Mouse (Mus musculus): ENCODE measurements at regions not wholly inside any gene's neighbourhood (a gene's known extent, or its start where the extent isn't known, plus 50 kb on each side); places are given as distances from the start of the nearest gene placed in this dataset.

- peak; percentile 55 to 60 for DNase-seq (ENCODE audit: extremely low spot score in 1 of 2, low spot score in 2 of 2)
- H3K4me3 ChIP-seq = no peak overlapping the region
- intact Hi-C loops (cut with DNase I) = no loop called here
- no peak for TF ChIP-seq CTCF (IDR thresholded peaks at IDR 0.05)
- no peak overlapping the region for H3K27ac ChIP-seq
Measured at GRCm38 (mm10) chr11:65475302-65475701, 205.5 kb upstream of the Myocd start.

DNA sequence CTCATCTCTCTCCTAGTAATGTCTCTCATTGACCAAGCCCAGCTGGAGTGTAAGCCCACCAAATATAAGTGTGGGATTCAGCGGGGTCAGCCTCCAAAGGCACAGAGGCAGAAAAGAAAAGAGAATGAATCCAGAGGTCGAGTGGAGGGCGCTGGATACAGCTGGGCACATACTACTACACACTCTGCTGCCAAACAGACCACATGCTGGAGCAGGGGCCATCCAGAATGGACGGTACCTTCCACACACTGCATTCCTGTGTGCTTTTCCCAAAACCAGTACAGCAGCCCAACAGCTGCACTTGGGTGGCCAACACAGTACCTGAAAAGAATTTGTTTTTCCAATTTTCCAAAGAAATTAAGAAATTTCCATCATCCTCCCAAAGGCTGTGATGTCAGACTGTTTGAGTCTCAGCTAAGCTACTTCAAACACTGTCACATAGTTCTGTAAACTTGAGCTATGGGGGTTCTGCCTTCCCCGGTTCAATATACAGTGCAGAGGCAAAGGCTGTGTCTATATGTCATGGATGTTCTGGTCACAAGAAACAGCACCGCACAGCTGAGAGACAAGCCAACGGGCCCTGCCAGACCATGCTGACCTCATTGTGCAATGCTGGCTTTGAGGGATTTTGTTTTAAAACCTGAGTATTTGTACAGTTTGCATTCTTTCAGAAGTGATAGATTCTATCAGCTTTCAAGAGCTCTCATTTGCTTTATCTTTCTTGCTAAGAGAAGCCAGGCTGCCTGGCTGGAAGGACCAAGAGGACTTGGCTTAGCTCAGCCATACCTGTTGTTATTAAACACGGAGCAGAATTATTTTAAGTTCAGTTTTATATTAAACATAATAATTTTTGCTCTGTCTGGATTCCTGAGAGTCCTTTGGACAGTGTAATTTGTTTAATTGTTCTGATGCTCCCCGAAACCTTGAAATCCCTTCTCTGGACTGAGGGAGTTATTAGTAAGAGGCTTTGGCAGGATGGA lies 200.3 kb upstream of the Myocd start:
- DNase-seq (ENCODE audit: extremely low spot score in 1 of 2, low spot score in 2 of 2) = no peak
- no peak for TF ChIP-seq CTCF (IDR thresholded peaks at IDR 0.05)
- H3K4me3 ChIP-seq = no peak overlapping the region
- intact Hi-C loops (cut with DNase I) = no loop called here
- H3K27ac ChIP-seq = no peak overlapping the region

DNA sequence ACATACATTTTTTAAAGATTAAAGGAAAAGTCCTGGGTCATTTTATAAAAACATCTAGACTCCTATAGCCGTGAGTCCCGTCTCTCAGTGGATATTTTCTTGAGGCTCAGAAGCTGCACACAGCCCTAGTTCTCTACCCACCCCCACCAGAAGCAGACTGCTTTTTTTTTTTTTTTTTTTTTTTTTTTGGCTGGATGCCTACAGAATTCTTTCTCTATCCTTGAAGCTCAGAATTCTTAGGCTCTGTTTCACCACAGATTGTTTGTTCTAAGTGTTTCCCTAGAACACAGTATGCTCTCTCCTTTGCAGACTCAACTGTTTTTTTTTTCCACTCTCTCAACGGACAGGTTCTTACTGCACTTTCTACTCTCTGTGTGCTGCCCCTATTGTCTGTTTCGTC lies 191.3 kb upstream of the Myocd start:
- Histone ChIP-seq H3K27ac (no peak overlapping the region), H3K4me3 (no peak overlapping the region)
- intact Hi-C loops (cut with DNase I) = no loop called here
- no peak for TF ChIP-seq CTCF (IDR thresholded peaks at IDR 0.05)
- DNase-seq (ENCODE audit: extremely low spot score in 1 of 2, low spot score in 2 of 2) = no peak

DNA sequence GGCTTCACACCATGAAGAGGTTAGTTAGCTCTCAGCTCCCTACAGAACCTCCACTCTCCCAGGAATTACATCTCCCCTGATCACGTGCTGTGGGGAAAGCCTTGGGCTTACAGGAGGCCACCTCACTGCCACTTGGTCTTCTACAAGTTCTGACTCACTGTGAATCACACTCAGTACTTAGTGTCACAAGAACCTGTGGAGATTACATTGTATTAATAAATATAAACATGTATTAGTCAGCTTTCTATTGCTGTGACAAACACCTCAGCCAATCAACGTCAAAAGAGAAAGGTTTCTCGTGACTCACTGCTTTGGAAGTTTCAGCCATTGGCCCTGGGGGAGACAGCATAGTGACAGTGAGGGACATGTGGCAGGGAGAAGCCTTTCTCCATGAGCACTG lies 178.6 kb upstream of the Myocd start:
- Histone ChIP-seq H3K27ac (no peak overlapping the region), H3K4me3 (no peak overlapping the region)
- no peak for DNase-seq (ENCODE audit: extremely low spot score in 1 of 2, low spot score in 2 of 2)
- intact Hi-C loops (cut with DNase I) = no loop called here
- TF ChIP-seq CTCF (IDR thresholded peaks at IDR 0.05) = no peak

GRCm38 (mm10) chr11:65443466-65444024 lies 173.8 kb upstream of the Myocd start:
- TF ChIP-seq CTCF (IDR thresholded peaks at IDR 0.05) = no peak
- no peak for DNase-seq (ENCODE audit: extremely low spot score in 1 of 2, low spot score in 2 of 2)
- intact Hi-C loops (cut with DNase I) = no loop called here

GRCm38 (mm10) chr11:65435699-65436161 lies 165.9 kb upstream of the Myocd start:
- intact Hi-C loops (cut with DNase I) = no loop called here
- Histone ChIP-seq H3K27ac (no peak overlapping the region), H3K4me3 (no peak overlapping the region)
- DNase-seq (ENCODE audit: extremely low spot score in 1 of 2, low spot score in 2 of 2) = no peak
- TF ChIP-seq CTCF (IDR thresholded peaks at IDR 0.05) = no peak

More at GRCm38 (mm10) chr11:65443466-65444024, 173.8 kb upstream of the Myocd start:
- Histone ChIP-seq H3K27ac (no peak overlapping the region), H3K4me3 (no peak overlapping the region)

GRCm38 (mm10) chr11:65421889-65422288 lies 152.1 kb upstream of the Myocd start:
- intact Hi-C loops (cut with DNase I) = no loop called here
- no peak for TF ChIP-seq CTCF (IDR thresholded peaks at IDR 0.05)
- no peak overlapping the region for H3K27ac ChIP-seq
- DNase-seq (ENCODE audit: extremely low spot score in 1 of 2, low spot score in 2 of 2) = no peak
- no peak overlapping the region for H3K4me3 ChIP-seq

DNA sequence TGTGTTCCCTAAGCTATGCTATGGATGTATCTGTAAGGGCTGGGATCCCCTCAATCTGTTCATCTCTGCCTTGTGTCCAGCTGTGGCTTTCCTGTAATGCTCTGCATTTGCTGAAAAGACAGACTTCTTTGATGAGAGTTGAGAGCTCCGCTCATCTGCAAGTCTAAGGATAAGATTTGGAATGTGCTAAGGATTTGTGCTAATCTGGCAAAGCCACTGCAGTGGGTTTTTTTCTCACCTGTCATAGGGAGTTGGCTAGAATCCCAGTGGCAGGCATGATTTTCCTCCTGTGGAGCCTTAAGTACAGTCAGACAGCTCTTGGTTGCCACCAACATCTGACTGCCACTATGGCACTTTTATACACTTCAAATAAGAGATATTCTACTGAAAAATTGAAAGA lies 138.8 kb upstream of the Myocd start:
- no peak overlapping the region for H3K4me3 ChIP-seq
- intact Hi-C loops (cut with DNase I) = no loop called here
- no peak for TF ChIP-seq CTCF (IDR thresholded peaks at IDR 0.05)
- H3K27ac ChIP-seq = no peak overlapping the region
- peak in 1 of 2 experiments; percentile 17 for DNase-seq (ENCODE audit: extremely low spot score in 1 of 2, low spot score in 2 of 2)

DNA sequence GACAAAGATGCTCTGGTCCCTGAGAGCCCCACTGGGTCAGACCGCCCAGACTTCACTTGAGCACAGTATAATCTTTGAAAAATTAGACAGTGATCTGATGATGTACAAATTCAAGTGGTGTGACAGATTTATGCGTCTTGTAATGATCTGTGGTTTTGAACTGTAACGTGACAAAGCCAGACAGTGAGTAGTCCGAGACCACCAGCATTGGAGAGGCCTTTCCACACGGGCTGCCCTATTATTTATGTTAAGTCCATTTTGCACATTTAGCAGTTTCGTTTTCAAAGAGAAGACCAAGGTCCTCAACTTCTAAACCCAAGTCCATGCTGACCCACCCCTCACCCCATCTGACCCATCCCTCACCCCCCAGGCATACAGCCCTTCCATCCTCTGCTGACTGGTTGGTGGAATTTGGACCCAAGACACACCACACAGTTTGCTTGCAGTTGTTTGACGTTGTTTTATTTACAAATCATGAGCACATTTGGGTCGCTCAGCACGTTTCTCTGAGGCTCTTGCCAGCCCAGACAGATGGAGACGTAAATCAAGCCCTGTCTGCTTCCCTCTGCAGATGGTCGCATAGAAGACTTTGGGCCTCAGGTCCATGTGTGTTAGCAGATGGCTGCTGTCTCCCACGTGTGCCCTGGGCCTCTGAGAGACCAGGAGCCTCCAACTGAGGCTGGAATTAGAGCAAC lies 132.8 kb upstream of the Myocd start:
- DNase-seq (ENCODE audit: extremely low spot score in 1 of 2, low spot score in 2 of 2) = no peak
- no peak overlapping the region for H3K27ac ChIP-seq
- intact Hi-C loops (cut with DNase I) = no loop called here
- no peak for TF ChIP-seq CTCF (IDR thresholded peaks at IDR 0.05)
- H3K4me3 ChIP-seq = no peak overlapping the region

- Histone ChIP-seq H3K4me3 (no peak overlapping the region), H3K27ac (no peak overlapping the region)
- DNase-seq (ENCODE audit: extremely low spot score in 1 of 2, low spot score in 2 of 2) = no peak
- no peak for TF ChIP-seq CTCF (IDR thresholded peaks at IDR 0.05)
- intact Hi-C loops (cut with DNase I) = no loop called here
Measured at GRCm38 (mm10) chr11:65389238-65389637, 119.4 kb upstream of the Myocd start.

DNA sequence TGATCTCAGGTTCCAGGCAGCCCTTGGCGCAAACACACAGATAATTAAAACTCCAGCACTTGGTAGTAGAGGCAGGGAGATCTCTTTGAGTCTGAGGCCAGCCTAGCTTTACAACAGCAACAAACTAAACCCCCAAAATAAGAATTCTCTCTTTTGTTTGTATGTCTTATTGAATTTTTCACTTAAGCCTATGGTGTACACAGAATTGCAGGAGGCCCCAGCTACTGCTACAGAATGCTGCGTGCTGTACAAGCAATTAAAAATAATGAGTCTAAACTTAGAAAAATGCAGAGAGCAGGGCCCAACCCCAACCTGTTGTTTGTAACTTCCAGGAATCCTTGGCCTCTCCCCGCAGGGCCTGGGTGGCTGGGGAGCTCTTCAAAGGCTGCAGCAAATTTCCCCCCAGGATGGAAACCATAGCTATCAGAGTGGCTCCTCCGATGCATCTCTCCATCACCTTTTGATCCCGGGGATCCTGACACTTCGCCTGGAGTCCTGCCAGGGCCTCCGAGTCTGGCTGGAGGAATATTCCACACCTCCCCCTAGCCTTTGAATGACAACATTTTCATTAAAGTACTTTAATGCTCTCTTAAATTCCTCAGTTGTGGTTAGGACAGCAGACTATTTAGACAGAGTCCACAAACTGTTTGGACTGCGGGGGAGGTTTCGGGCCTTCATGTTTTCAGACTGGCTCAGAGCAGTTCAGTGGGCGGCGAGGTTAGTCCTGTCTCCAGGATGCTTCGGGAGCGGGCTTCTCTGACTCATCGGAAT lies 116.7 kb upstream of the Myocd start:
- intact Hi-C loops (cut with DNase I) = no loop called here
- Histone ChIP-seq H3K27ac (no peak overlapping the region), H3K4me3 (no peak overlapping the region)
- DNase-seq (ENCODE audit: extremely low spot score in 1 of 2, low spot score in 2 of 2) = no peak
- no peak for TF ChIP-seq CTCF (IDR thresholded peaks at IDR 0.05)

All from left cerebral cortex, adult 2 months (tissue).